Mouse (Mus musculus) spleen, adult 2 months (tissue): Measurements from ENCODE around the gene Sult2b1.

ENCODE experiments used
- CTCF ChIP-seq: fragments of 200-500 bp; IDR thresholded peaks from 2 replicates; pipeline ENCODE4 v1.5.1; 2011; ENCODE audit warnings: mild to moderate bottlenecking, inconsistent platforms; ENCODE audit not compliant: insufficient read depth, insufficient read length, insufficient replicate concordance; ENCODE audit errors: extremely low read depth
- POLR2A ChIP-seq: fragments of 200-500 bp; IDR thresholded peaks from 2 replicates; pipeline ENCODE4 v1.6.1; 2011; ENCODE audit warnings: low read depth, low read length, inconsistent platforms

DNA sequence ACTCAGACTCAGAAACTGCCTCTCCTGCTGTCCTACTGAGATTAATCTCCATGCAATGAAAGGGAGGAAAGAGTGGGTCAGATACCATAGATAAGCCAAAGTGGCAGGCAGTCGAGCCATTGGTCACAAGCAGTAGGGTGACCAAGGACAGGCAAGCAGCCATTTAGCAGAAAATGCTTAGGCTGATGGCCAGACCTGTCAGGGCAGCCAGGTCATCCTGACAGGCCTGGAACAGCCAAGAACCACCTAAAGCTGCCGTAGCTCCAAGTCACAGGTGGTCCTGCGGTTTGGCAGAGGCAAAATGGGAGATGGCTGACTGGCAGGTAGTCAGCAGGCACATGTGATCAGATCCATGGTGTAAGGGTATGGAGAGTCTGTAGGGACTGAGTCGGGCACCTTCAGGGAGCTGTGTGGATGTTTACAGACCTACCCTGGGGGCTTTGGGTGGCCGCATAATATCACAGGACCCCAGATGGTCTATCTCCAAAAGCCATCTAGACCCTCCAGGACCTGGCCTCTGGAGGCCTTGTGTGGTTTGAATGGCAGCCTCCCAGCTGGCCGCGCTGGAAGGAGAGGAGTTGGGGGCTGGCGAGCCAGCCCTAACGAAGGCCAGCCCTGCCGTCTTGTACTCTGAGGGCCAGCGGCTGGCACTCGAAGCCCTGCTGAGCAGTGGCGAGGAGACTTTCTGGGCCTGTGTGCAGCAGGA is 62.7 kb downstream of the Sult2b1 start:
- TF ChIP-seq CTCF (no peak), POLR2A (no peak)
